Mouse (Mus musculus) midbrain, embryonic 14.5 days (tissue): ENCODE data around the gene Dnase1l3. TPM values are rescaled to one million over a fixed set of nuclear protein-coding genes. Genes with fewer than 3 reads are reported as not detected.
A peak's percentile ranks its signal among the peaks of the same experiment; 100 is the strongest.

Source experiments
- ATAC-seq: fragments of 200-750 bp; cut with Nextera tagmentation; 2 replicates; pipeline ENCODE4 v1.8.0; 2017; ENCODE audit warnings: moderate number of reproducible peaks, moderate library complexity; ENCODE audit not compliant: low FRiP score, low TSS enrichment
- DNase-seq: peaks from one replicate; pipeline ENCODE4 v3.0.0-alpha.2; 2015
- H3K27ac ChIP-seq: fragments of 300-500 bp; sonication (generic); replicated peaks from 2 replicates; pipeline ENCODE4 v1.5.1; 2014; ENCODE audit warnings: mild to moderate bottlenecking, low read depth, low read length, moderate library complexity
- H3K27me3 ChIP-seq: fragments of 300-500 bp; sonication (generic); 2 replicates; pipeline ENCODE4 v1.6.1; 2014; ENCODE audit warnings: low read length, control low read depth, mixed read lengths; ENCODE audit not compliant: control insufficient read depth, insufficient read depth
- H3K36me3 ChIP-seq: fragments of 300-500 bp; sonication (generic); 2 replicates; pipeline ENCODE4 v1.6.1; 2014; ENCODE audit warnings: low read length, control low read depth; ENCODE audit not compliant: control insufficient read depth, insufficient read depth
- H3K4me1 ChIP-seq: fragments of 300-500 bp; sonication (generic); 2 replicates; pipeline ENCODE4 v1.6.1; 2014; ENCODE audit warnings: mild to moderate bottlenecking, antibody characterized with exemption, low read length, control low read depth; ENCODE audit not compliant: control insufficient read depth, insufficient read depth
- H3K4me2 ChIP-seq: fragments of 300-500 bp; sonication (generic); 2 replicates; pipeline ENCODE4 v1.6.1; 2014; ENCODE audit warnings: mild to moderate bottlenecking, low read length, moderate library complexity
- H3K4me3 ChIP-seq: fragments of 300-500 bp; sonication (generic); replicated peaks from 2 replicates; pipeline ENCODE4 v1.5.1; 2014; ENCODE audit warnings: low read depth, low read length
- H3K9ac ChIP-seq: fragments of 300-500 bp; sonication (generic); replicated peaks from 2 replicates; pipeline ENCODE4 v1.6.1; 2014; ENCODE audit warnings: mild to moderate bottlenecking, low read length, moderate library complexity
- H3K9me3 ChIP-seq: fragments of 300-500 bp; sonication (generic); 2 replicates; pipeline ENCODE4 v1.6.1; 2016; ENCODE audit warnings: low read length, control low read depth, mixed read lengths; ENCODE audit not compliant: control insufficient read depth
- WGBS: fragments of 180-500 bp; shearing (Covaris S2); extraction: QIAGEN DNeasy Blood & Tissue Kit; methylation state at CpG from one replicate; pipeline ENCODE4 v1.1.7; 2014; 5-methylcytosine and 5-hydroxymethylcytosine counted together
- polyA plus RNA-seq: library from polyadenylated mRNA; unstranded; fragments of >200 nt; fragmentation: Nextera tagmentation; extraction: Ambion mirVana; gene quantifications from 2 replicates; pipeline ENCODE4 v1.2.1, GENCODE M21; 2014

Gene Dnase1l3
- polyA plus RNA-seq, 1 experiment from 2014 or later, result 0.09 TPM

GRCm38 (mm10) chr14:7943801-7944135, 50.6 kb downstream of the Dnase1l3 start:
- DNase-seq (no peak), ATAC-seq (no peak)
- Histone ChIP-seq H3K9ac (no peak overlapping the region), H3K27me3 (no peaks in the 10 kb centered on the region), H3K4me1 (no peaks in the 10 kb centered on the region), H3K4me2 (no peak overlapping the region), H3K4me3 (no peak overlapping the region), H3K36me3 (peaks cover 33% of the 10 kb centered on the region), H3K9me3 (no peaks in the 10 kb centered on the region), H3K27ac (no peak overlapping the region)
- 90% methylated on average over 3 of the region's 3 CpGs for WGBS

GRCm38 (mm10) chr14:7943101-7943800, 51.1 kb downstream of the Dnase1l3 start:
- no peak overlapping the region for H3K27ac ChIP-seq
- no peak overlapping the region for H3K9ac ChIP-seq
- DNase-seq, result peak; percentile 19
- 80% methylated on average over 7 of the region's 7 CpGs for WGBS
- peaks cover 28% of the 10 kb centered on the region for H3K36me3 ChIP-seq
- 0 out of 2 replicates have a peak, but pooled peaks have one; percentile 38 for ATAC-seq
- H3K4me1 ChIP-seq, result no peaks in the 10 kb centered on the region
- H3K9me3 ChIP-seq, result no peaks in the 10 kb centered on the region
- no peaks in the 10 kb centered on the region for H3K27me3 ChIP-seq
- no peak overlapping the region for H3K4me3 ChIP-seq
- no peak overlapping the region for H3K4me2 ChIP-seq

GRCm38 (mm10) chr14:7941413-7941812, 53.0 kb downstream of the Dnase1l3 start:
- DNase-seq (no peak), ATAC-seq (no peak)
- no peak overlapping the region for H3K9ac ChIP-seq
- H3K9me3 ChIP-seq, result no peaks in the 10 kb centered on the region
- H3K27me3 ChIP-seq, result no peaks in the 10 kb centered on the region
- no peak overlapping the region for H3K4me2 ChIP-seq
- no peak overlapping the region for H3K27ac ChIP-seq
- no peaks in the 10 kb centered on the region for H3K4me1 ChIP-seq
- WGBS, result 89% methylated on average over 5 of the region's 5 CpGs
- peaks cover 21% of the 10 kb centered on the region; the same call in 1 of the 2 replicates for H3K36me3 ChIP-seq
- H3K4me3 ChIP-seq, result no peak overlapping the region

GRCm38 (mm10) chr14:7938809-7939784, 55.3 kb downstream of the Dnase1l3 start:
- H3K4me3 ChIP-seq, result no peak overlapping the region
- H3K36me3 ChIP-seq, result peaks cover 25% of the 10 kb centered on the region
- no peaks in the 10 kb centered on the region for H3K9me3 ChIP-seq
- no peak overlapping the region for H3K4me2 ChIP-seq
- 91% methylated on average over 19 of the region's 19 CpGs for WGBS
- H3K27me3 ChIP-seq, result no peaks in the 10 kb centered on the region
- no peaks in the 10 kb centered on the region for H3K4me1 ChIP-seq
- no peak for DNase-seq
- H3K9ac ChIP-seq, result no peak overlapping the region
- ATAC-seq, result no peak
- H3K27ac ChIP-seq, result no peak overlapping the region

- Histone ChIP-seq H3K4me3 (no peak overlapping the region), H3K9me3 (no peaks in the 10 kb centered on the region), H3K27me3 (no peaks in the 10 kb centered on the region), H3K4me2 (no peak overlapping the region), H3K4me1 (no peaks in the 10 kb centered on the region), H3K9ac (no peak overlapping the region), H3K36me3 (peaks cover 38% of the 10 kb centered on the region), H3K27ac (no peak overlapping the region)
- peak; percentile 73 for DNase-seq
- WGBS, result 13% methylated on average over 17 of the region's 17 CpGs
- ATAC-seq, result 0 out of 2 replicates have a peak, but pooled peaks have one; percentile 39
Observed at GRCm38 (mm10) chr14:7937052-7937630, 57.2 kb downstream of the Dnase1l3 start.

GRCm38 (mm10) chr14:7934166-7934565, 60.2 kb downstream of the Dnase1l3 start:
- H3K9ac ChIP-seq, result no peak overlapping the region
- no peak overlapping the region for H3K27ac ChIP-seq
- no peak overlapping the region for H3K4me2 ChIP-seq
- WGBS, result 91% methylated on average over 7 of the region's 7 CpGs
- no peaks in the 10 kb centered on the region for H3K9me3 ChIP-seq
- no peak overlapping the region for H3K4me3 ChIP-seq
- H3K4me1 ChIP-seq, result no peaks in the 10 kb centered on the region
- H3K27me3 ChIP-seq, result no peaks in the 10 kb centered on the region
- H3K36me3 ChIP-seq, result peaks cover 63% of the 10 kb centered on the region
- ATAC-seq, result no peak
- no peak for DNase-seq

GRCm38 (mm10) chr14:7932151-7932550, 62.2 kb downstream of the Dnase1l3 start:
- ATAC-seq, result no peak

GRCm38 (mm10) chr14:7929029-7929428, 65.3 kb downstream of the Dnase1l3 start:
- Histone ChIP-seq H3K4me2 (no peak overlapping the region), H3K27me3 (no peaks in the 10 kb centered on the region), H3K4me1 (no peaks in the 10 kb centered on the region), H3K9me3 (no peaks in the 10 kb centered on the region), H3K27ac (no peak overlapping the region), H3K4me3 (no peak overlapping the region), H3K9ac (no peak overlapping the region), H3K36me3 (peaks cover 83% of the 10 kb centered on the region)
- ATAC-seq (no peak), DNase-seq (no peak)
- 90% methylated on average over 7 of the region's 7 CpGs for WGBS

More at GRCm38 (mm10) chr14:7932151-7932550, 62.2 kb downstream of the Dnase1l3 start:
- Histone ChIP-seq H3K9me3 (no peaks in the 10 kb centered on the region), H3K4me3 (no peak overlapping the region), H3K4me1 (no peaks in the 10 kb centered on the region), H3K4me2 (no peak overlapping the region), H3K27ac (no peak overlapping the region), H3K27me3 (no peaks in the 10 kb centered on the region), H3K9ac (no peak overlapping the region), H3K36me3 (peaks cover 74% of the 10 kb centered on the region)
- DNase-seq, result no peak
- WGBS, result 92% methylated on average over 4 of the region's 4 CpGs
